Mouse (Mus musculus) hindbrain, embryonic 11.5 days (tissue): ENCODE measurements around the gene Mprip. TPM values are rescaled to one million over a fixed set of nuclear protein-coding genes. Genes with fewer than 3 reads are reported as not detected.
"Not testable (repeated sequence)": the region's sequence is repeated elsewhere in the genome, so short reads cannot be mapped to it uniquely, and the experiment has no call there.

ENCODE experiments used
- ATAC-seq: fragments of 200-750 bp; cut with Nextera tagmentation; 2 replicates; pipeline ENCODE4 v1.8.0; 2017; ENCODE audit warnings: mild to moderate bottlenecking, moderate TSS enrichment, moderate library complexity; ENCODE audit not compliant: low FRiP score
- DNase-seq: peaks from one replicate; pipeline ENCODE4 v3.0.0-alpha.2; 2015; ENCODE audit warnings: low spot score
- H3K27ac ChIP-seq: fragments of 300-500 bp; sonication (generic); 2 replicates; pipeline ENCODE4 v1.5.1; 2014; ENCODE audit warnings: mild to moderate bottlenecking, low read depth, low read length
- H3K27me3 ChIP-seq: fragments of 300-500 bp; sonication (generic); 2 replicates; pipeline ENCODE4 v1.6.1; 2014; ENCODE audit warnings: mild to moderate bottlenecking, low read length, moderate library complexity, mixed read lengths; ENCODE audit not compliant: control insufficient read depth, insufficient read depth
- H3K36me3 ChIP-seq: fragments of 300-500 bp; sonication (generic); 2 replicates; pipeline ENCODE4 v1.6.1; 2014; ENCODE audit warnings: mild to moderate bottlenecking, low read length, moderate library complexity, mixed read lengths; ENCODE audit not compliant: control insufficient read depth, insufficient read depth
- H3K4me1 ChIP-seq: fragments of 300-500 bp; sonication (generic); replicated peaks from 2 replicates; pipeline ENCODE4 v1.6.1; 2014; ENCODE audit warnings: low read length, mixed read lengths; ENCODE audit not compliant: control insufficient read depth, insufficient read depth
- H3K4me2 ChIP-seq: fragments of 300-500 bp; sonication (generic); replicated peaks from 2 replicates; pipeline ENCODE4 v1.6.1; 2014; ENCODE audit warnings: mild to moderate bottlenecking, low read depth, low read length
- H3K4me3 ChIP-seq: fragments of 300-500 bp; sonication (generic); 2 replicates; pipeline ENCODE4 v1.5.1; 2014; ENCODE audit warnings: low read depth, low read length
- H3K9ac ChIP-seq: fragments of 300-500 bp; sonication (generic); 2 replicates; pipeline ENCODE4 v1.6.1; 2014; ENCODE audit warnings: low read depth, low read length
- H3K9me3 ChIP-seq: fragments of 300-500 bp; sonication (generic); 2 replicates; pipeline ENCODE4 v1.6.1; 2016; ENCODE audit warnings: low read length; ENCODE audit not compliant: control insufficient read depth
- WGBS: fragments of 180-500 bp; shearing (Covaris S2); extraction: QIAGEN DNeasy Blood & Tissue Kit; methylation state at CpG from one replicate; pipeline ENCODE4 v1.1.7; 2014; 5-methylcytosine and 5-hydroxymethylcytosine counted together
- polyA plus RNA-seq: library from polyadenylated mRNA; unstranded; fragments of >200 nt; fragmentation: Nextera tagmentation; extraction: Ambion mirVana; gene quantifications from 2 replicates; pipeline ENCODE4 v1.2.1, GENCODE M21; 2014

Mprip gene
- polyA plus RNA-seq, 1 experiment from 2014 or later = 49.7 TPM

DNA sequence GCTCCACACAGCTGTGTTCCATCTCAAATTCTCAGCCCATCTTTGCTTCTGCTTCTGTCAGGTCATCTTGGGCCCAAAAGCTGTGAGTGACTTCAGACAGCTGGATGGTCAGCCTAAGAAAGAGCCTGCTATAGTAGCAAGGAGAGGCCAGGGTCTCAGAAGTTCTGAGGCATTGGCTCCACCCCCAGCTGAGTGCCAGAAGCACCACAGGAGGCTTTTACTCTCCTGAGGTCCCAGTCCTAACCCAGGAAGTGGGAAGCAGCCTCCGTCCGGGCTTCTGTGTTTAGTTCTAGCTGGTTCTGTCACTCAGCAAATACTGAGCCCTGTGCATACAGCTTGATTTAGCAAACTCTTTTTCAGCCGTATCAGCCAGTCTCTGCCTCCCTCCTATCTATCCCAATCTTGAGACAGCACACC is 54.3 kb downstream of the Mprip start:
- no peak for ATAC-seq
- Histone ChIP-seq H3K4me3 (no peak overlapping the region), H3K4me2 (no peak overlapping the region), H3K27ac (no peak overlapping the region), H3K9me3 (no peaks in the 10 kb centered on the region), H3K27me3 (no peaks in the 10 kb centered on the region), H3K4me1 (no peaks in the 10 kb centered on the region), H3K9ac (no peak overlapping the region), H3K36me3 (no peaks in the 10 kb centered on the region)
- 66% methylated on average over 3 of the region's 3 CpGs for WGBS
- DNase-seq = no peak

DNA sequence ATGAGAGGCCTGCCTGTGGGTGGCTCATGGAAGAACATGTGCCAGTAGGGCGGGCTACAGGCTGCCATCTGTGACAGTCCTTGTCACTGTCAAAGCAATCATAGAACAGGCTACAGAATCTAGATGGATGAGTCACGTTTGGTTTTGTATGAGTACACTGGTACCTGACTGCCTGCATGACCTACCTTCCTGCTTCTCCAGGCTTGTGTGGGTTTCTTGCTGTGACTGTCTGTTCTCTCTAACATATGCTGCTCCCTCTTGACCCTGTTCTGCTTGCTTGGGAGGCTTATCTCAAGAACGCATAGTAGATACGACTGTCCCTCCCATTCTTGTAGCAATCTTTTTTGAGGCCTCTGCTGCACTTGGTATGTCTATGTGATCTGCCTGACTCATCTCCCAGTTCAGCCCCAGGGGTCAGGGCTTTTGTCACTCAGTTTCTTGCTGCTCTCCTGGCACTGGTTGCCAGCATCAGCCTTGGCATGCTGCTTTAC is 56.7 kb downstream of the Mprip start:
- Histone ChIP-seq H3K4me2 (no peak overlapping the region), H3K27me3 (no peaks in the 10 kb centered on the region), H3K36me3 (no peaks in the 10 kb centered on the region), H3K4me3 (no peak overlapping the region), H3K9ac (no peak overlapping the region), H3K4me1 (no peaks in the 10 kb centered on the region), H3K9me3 (no peaks in the 10 kb centered on the region), H3K27ac (no peak overlapping the region)
- DNase-seq (no peak), ATAC-seq (no peak)
- WGBS = 90% methylated on average over 4 of the region's 4 CpGs

DNA sequence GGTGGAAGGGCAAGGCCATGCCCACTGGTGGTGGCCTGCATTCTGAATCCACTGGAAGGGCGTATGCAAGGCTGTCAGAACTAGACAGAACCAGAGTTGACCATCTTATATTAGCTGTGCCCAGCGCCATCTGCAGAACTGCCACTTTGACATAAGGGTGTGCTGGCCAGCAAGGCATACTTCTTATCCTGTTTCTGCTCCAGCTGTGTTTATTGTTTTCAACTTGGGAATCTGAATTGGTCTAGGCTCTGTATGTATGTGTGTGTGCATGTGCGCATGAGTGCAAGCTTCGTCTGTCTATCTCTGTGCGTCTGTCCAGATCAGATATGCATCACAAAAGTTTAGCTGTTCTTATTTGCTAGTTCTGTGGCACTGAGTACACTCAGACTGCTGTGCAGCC is 58.1 kb downstream of the Mprip start:
- no peaks in the 10 kb centered on the region for H3K9me3 ChIP-seq
- H3K4me2 ChIP-seq = no peak overlapping the region
- H3K27ac ChIP-seq = no peak overlapping the region
- no peak overlapping the region for H3K9ac ChIP-seq
- ATAC-seq = no peak
- 95% methylated on average over 5 of the region's 5 CpGs for WGBS
- H3K27me3 ChIP-seq = no peaks in the 10 kb centered on the region
- no peak overlapping the region for H3K4me3 ChIP-seq
- no peaks in the 10 kb centered on the region for H3K36me3 ChIP-seq
- no peaks in the 10 kb centered on the region for H3K4me1 ChIP-seq
- DNase-seq = no peak

DNA sequence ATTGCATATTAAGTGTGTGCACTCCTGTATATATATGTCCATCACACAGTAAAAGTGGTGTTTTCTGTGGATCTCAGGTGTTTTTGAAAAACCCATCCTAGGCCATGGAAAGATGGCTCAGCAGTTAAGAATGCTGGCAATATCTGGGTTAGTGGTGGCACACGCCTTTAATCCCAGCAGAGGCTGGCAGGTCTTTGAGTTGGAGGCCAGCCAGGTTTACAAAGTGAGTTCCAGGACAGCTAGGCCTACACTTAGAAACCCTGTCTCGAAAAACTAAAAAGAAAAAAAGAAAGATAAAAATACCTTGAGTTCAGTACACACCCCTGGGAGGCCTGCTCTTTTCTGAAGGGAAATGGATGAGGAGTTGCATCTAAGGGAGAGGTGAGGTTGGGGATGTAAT is 60.3 kb downstream of the Mprip start:
- no peak overlapping the region for H3K9ac ChIP-seq
- no peak for ATAC-seq
- WGBS = 91% methylated on average over 2 of the region's 2 CpGs
- H3K36me3 ChIP-seq = no peaks in the 10 kb centered on the region
- no peaks in the 10 kb centered on the region for H3K27me3 ChIP-seq
- H3K4me3 ChIP-seq = no peak overlapping the region
- no peaks in the 10 kb centered on the region for H3K4me1 ChIP-seq
- H3K4me2 ChIP-seq = no peak overlapping the region
- H3K9me3 ChIP-seq = no peaks in the 10 kb centered on the region
- no peak for DNase-seq
- no peak overlapping the region for H3K27ac ChIP-seq

GRCm38 (mm10) chr11:59727204-59727603 is 66.1 kb downstream of the Mprip start:
- H3K27me3 ChIP-seq = no peaks in the 10 kb centered on the region
- WGBS = 91% methylated on average over 3 of the region's 3 CpGs
- H3K36me3 ChIP-seq = no peaks in the 10 kb centered on the region
- H3K9ac ChIP-seq = no peak overlapping the region
- no peak overlapping the region for H3K4me3 ChIP-seq
- no peak overlapping the region for H3K4me2 ChIP-seq
- H3K9me3 ChIP-seq = no peaks in the 10 kb centered on the region
- no peak overlapping the region for H3K27ac ChIP-seq
- H3K4me1 ChIP-seq = no peaks in the 10 kb centered on the region
- ATAC-seq = no peak
- no peak for DNase-seq

DNA sequence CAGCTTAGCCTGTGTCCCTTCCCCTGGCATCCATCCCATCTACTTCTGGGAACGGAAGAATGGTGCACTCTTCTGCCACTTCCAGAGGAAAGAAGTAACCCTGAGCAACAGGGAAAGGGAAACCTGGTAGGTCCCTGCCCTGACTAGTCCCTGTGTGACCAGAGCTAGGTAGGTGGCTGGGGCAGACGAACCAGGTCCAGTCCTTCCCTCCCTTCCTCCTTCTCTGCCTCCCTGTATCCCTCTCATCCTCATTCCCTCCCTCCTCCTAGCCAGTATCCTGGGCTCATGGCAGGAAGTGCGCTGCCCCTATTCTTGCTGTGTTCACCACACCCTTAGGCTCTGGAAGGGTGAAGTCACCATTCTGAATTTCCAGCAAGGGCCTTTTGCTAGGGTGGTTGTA is 70.7 kb downstream of the Mprip start:
- Histone ChIP-seq H3K27ac (no peak overlapping the region), H3K4me1 (no peaks in the 10 kb centered on the region), H3K9ac (no peak overlapping the region), H3K27me3 (no peaks in the 10 kb centered on the region), H3K4me3 (no peak overlapping the region), H3K4me2 (no peak overlapping the region), H3K9me3 (no peaks in the 10 kb centered on the region), H3K36me3 (peaks cover 3% of the 10 kb centered on the region; the same call in 1 of the 2 replicates)
- 83% methylated on average over 3 of the region's 3 CpGs for WGBS
- ATAC-seq (no peak), DNase-seq (no peak)

DNA sequence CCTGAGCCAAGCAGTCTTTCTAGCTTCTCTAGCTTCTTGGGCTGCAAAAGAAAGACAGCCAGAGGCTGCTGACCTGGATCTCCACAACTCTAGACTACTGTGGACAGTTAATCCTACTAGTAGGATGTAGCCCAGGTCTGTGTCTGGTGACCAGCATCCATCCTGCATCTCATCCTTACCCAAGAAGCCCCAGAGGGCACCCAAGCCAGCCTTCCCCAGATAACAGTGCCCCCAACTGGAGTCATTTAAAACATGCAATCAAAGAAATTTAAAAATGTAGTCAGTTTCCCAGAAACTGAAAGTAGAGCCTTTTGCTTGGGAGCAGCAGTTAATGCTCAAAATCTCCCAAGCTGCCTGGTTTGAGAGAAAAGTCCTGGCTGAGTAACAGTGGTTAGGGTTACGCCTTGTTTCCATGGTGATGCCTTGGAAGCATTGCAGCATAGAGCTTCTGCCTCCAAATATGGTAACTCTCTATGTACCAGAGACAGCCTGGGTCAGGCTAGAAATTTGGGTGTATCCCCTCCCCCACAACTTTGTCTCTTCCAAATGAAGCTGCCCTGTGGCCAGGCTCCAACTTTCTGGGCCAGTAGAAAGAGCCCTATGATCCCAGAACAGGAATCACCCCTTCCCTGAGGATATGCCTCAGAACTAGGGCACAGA is 71.4 kb downstream of the Mprip start:
- Histone ChIP-seq H3K27ac (no peak overlapping the region), H3K36me3 (peaks cover 5% of the 10 kb centered on the region; the same call in 1 of the 2 replicates)

GRCm38 (mm10) chr11:59733600-59733999 is 72.5 kb downstream of the Mprip start:
- H3K9ac ChIP-seq, H3K9me3 ChIP-seq, H3K27me3 ChIP-seq, H3K27ac ChIP-seq, DNase-seq, H3K4me1 ChIP-seq, H3K36me3 ChIP-seq, H3K4me3 ChIP-seq, H3K4me2 ChIP-seq, ATAC-seq: not testable (repeated sequence)
- WGBS = 78% methylated on average over 5 of the region's 5 CpGs

More for the DNA sequence above, 71.4 kb downstream of the Mprip start:
- ATAC-seq (no peak), DNase-seq (peak; percentile 12)
- no peak overlapping the region for H3K4me2 ChIP-seq
- no peak overlapping the region for H3K4me3 ChIP-seq
- H3K27me3 ChIP-seq = no peaks in the 10 kb centered on the region
- no peak overlapping the region for H3K9ac ChIP-seq
- 63% methylated on average over 1 of the region's 1 CpGs for WGBS
- H3K4me1 ChIP-seq = no peaks in the 10 kb centered on the region
- H3K9me3 ChIP-seq = no peaks in the 10 kb centered on the region

GRCm38 (mm10) chr11:59734335-59734734 is 73.2 kb downstream of the Mprip start:
- H3K4me1 ChIP-seq = no peaks in the 10 kb centered on the region
- no peak overlapping the region for H3K9ac ChIP-seq
- no peak overlapping the region for H3K4me3 ChIP-seq
- DNase-seq = no peak
- H3K4me2 ChIP-seq = no peak overlapping the region
- no peaks in the 10 kb centered on the region for H3K27me3 ChIP-seq
- no peak for ATAC-seq
- H3K9me3 ChIP-seq = no peaks in the 10 kb centered on the region
- 94% methylated on average over 1 of the region's 1 CpGs for WGBS
- peaks cover 5% of the 10 kb centered on the region; the same call in 1 of the 2 replicates for H3K36me3 ChIP-seq
- H3K27ac ChIP-seq = no peak overlapping the region
